Mouse (Mus musculus) inflammation-experienced regulatory T-cells, adult 6 months (primary cell): ENCODE data around the gene Ankrd45. TPM values are rescaled to one million over a fixed set of nuclear protein-coding genes. Genes with fewer than 3 reads are reported as not detected.
"Not testable (repeated sequence)": the region's sequence is repeated elsewhere in the genome, so short reads cannot be mapped to it uniquely, and the experiment has no call there.

Experiments
- ATAC-seq: one replicate; pipeline ENCODE4 v1.8.0; 2017
- polyA plus RNA-seq, 3 experiments: library from polyadenylated mRNA; unstranded; fragments of 100-300 nt; shearing (Covaris generic); gene quantifications; one replicate each; pipeline ENCODE4 v1.2.1; 2017

Ankrd45 gene
- not detected for polyA plus RNA-seq

DNA sequence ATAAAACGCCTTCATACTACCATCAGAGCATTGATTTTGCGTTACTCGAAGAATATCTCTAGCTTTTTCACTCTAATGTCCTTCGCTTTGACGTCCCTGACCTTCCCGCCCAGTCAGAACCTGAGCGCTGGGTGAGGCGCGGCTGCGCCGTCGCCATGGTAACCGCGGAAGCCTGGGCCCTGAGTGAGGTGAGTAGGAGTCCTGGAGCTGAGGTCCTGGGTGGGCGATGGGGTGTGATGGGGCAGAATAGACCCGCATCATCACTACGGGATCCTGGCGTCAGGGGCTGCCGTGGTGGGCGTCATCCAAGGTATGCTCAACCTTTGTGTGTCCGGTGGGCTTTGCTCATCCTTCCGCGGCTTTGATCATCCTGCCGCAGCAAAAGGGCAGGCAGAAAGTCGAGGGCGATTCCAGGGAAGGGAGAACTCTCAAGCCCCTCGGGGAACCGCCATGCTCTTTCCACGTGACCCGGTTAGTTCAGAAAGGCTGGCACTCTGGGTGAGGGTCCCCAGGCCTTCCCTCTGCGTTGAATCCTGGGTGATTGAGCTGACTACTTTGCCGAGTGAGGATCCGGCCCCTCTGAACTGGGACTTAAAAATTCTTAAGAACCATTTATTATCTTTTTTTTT lies at the start of gene Ankrd45:
Gene Ankrd45 (plus strand): TSS at position 161 of the 629 bp plus-strand sequence.
- ATAC-seq: no peak

DNA sequence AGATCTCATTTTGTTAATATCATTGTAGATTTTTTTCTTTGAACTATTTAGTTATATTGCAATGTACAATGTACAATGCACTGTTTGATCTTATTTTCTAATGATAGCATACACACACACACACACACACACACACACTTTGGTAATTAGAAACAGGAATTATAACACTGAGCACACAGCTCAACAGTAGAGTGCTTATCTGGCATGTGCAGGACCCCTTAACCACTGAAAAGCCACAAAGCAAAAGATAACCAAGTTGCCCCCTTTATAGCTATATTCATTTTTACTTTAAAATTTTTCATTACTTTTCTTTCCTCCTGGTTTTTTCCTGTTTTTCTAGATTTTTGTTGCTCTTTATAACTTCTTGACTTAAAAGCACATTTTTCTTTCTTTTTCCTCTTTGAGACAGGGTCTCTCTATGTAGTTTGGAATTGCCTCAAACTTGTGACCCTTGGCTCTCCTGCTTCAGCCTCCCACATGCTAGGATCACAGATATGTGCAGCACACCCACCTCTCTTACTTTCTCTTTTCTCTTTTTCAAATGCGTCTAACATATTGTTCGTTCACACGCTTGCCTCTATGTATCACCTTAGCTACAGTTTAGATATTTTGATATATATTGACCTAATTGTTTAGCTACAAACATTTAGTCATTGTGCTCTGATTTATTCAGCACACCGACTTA lies 42.6 kb upstream of the Ankrd45 start:
- ATAC-seq: no peak

- ATAC-seq: no peak
These were observed 38.6 kb upstream of the Ankrd45 start for GRCm38 (mm10) chr1:161103842-161104241.

DNA sequence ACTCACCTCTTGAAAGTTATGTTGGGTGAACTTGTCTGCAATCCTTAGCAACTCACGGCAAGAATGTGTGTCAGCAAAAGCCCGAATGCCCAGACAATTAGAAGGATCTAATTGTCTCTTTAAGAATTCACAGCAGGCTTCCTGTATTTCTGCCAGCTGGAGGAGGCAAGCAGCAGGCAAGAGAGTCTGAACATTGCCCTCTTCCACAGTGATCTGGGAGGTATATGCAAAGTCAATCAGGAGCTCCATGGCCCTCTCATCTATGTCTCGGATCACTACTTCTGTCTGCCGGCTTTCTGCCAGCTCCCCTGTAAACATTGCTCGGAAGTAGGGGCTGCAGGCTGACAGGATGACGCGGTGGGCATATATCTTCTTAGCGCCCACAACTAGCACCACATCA lies 33.3 kb upstream of the Ankrd45 start:
- no peak for ATAC-seq

- ATAC-seq: no peak
These were observed 27.9 kb upstream of the Ankrd45 start for GRCm38 (mm10) chr1:161114591-161114990.

DNA sequence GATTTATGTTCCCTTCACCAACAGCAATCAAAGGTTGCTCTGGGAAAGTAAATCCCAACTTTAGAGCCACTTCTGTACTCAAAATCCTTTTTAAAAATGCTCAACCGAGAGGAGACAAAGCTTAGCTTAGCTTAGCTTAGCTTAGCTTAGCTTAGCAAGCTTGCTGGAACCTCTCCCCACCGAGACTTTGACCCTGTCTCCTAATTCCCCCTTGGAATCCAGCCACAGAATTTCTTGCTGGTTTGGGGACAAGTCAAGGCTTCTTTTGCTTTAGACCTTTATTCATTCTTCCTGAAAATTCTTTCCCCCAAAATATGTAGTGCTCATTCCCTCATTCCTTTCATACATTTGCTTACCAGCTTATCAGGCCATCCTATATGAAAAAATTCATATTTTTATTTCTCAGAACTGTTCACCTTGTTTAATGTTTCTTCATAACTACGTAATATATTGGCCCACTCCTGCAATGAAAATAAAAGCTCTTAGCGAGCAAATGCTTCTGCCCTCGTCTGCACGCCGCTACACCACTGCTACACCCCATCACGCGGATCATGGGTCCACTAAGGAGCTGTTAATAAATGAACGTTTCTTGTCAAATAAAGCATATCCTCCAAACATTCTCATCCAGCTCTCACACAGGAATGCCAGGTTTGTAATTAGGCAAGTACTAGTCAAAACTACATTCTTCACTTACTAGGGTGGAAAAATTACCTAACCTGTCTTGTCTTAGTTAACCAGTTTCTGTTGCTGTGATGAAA lies 19.7 kb upstream of the Ankrd45 start:
- ATAC-seq: no peak

GRCm38 (mm10) chr1:161126461-161126860 lies 16.0 kb upstream of the Ankrd45 start:
- ATAC-seq: no peak

DNA sequence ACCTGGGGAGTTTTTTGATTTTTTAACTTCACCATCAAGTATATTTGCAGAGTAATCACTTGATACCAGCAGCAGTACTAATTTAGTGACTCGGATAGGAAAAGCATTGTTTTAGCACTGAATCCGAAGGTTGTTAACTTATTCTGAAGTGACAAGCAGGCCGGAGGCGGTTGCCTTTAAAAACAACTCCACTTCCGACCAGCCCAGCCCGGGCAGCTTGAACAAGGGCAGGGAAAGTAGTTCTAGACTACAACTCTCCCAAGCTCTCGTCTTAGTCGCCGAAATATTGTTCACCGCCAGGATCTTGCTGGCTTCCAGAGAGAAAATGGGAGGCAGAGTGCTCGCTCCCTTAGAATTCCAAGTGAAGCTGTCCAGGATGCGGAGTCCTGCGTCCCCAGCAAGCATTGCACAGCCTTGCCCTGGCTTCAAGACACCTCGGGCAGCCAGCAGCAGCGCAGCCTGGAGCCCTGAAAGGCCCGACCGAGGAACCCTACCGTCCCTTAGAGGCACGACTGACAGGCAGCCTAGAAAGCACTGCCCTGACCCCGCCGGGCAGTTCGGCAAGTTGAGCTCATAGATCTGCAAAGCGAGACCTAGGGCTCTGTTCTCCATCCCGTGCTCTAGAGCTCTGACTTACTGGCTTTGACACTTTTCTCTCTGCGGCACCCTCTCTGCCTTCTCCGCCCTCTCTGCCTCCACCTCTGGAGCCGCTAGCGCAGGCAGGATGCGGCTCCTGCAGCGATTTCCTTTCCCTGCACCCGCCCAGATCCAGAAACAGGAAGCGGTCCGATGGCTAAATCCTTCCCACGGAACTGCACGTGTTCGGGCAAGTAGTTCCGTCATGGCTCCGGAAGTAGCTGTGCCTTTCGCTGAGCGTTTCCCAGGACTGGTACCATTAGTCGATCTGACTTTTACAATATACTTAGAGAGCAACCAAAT lies 11.5 kb upstream of the Ankrd45 start, which contains the start of gene Klhl20:
Gene Klhl20 (minus strand): TSS at position 786 of the 939 bp plus-strand sequence.
- peak; percentile 99 for ATAC-seq

GRCm38 (mm10) chr1:161139496-161139895 lies 3.0 kb upstream of the Ankrd45 start:
- ATAC-seq: no peak

GRCm38 (mm10) chr1:161140026-161140762 lies 2.3 kb upstream of the Ankrd45 start:
- ATAC-seq: no peak

GRCm38 (mm10) chr1:161143216-161143615 lies 725 bp downstream of the Ankrd45 start:
- no peak for ATAC-seq

DNA sequence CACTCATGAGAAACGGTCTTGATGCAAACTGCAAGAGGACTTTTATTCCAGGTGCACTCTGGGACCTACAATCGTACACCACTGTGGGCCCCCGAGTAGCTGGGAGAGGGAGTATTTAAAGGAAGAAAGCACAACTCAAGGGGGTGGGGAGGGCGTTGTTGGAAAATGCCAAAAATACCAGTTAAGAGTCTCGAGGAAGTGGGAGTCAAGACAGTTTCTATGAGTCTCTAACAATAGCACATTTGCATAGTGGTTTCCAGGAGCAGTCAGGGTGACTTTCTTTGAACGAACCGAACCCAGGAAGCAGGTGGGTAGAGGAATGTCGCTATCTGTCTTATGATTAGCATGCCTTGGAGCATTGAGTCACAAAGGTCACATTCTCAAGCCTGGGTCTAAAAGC lies 3.1 kb downstream of the Ankrd45 start:
- ATAC-seq: not testable (repeated sequence)

- ATAC-seq: no peak
These were observed 5.4 kb downstream of the Ankrd45 start for GRCm38 (mm10) chr1:161147888-161148287.

- no peak for ATAC-seq
These were observed 8.6 kb downstream of the Ankrd45 start for GRCm38 (mm10) chr1:161151098-161151497.

GRCm38 (mm10) chr1:161156546-161156945 lies 14.1 kb downstream of the Ankrd45 start:
- peak; percentile 25 for ATAC-seq

DNA sequence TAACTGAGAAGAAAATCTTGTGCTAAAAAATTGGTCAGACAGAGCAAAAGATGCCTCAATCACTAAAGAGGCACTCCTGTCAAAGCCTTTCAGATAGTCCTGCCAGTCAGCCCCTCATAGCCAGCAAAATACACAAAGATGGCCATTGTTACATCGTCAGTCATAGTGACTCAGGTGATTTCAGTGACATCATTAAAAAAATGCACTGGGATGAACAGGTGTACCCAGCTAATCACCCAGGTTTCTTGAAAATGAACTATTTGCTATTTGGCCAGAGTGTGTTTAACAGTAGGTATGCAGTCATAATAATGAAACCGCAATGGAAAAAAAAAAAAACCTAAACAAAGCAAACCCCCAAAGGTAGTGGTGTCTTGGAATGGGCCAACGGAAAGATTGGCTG lies 16.7 kb downstream of the Ankrd45 start, which contains the start of gene Tex50:
Gene Tex50 (minus strand): TSS at position 101 of the 400 bp plus-strand sequence.
- no peak for ATAC-seq

- no peak for ATAC-seq
These were observed 17.8 kb downstream of the Ankrd45 start for GRCm38 (mm10) chr1:161160266-161160665.

GRCm38 (mm10) chr1:161170651-161171050 lies 28.2 kb downstream of the Ankrd45 start:
- peak; percentile 92 for ATAC-seq

- peak; percentile 77 for ATAC-seq
These were observed 38.2 kb downstream of the Ankrd45 start for GRCm38 (mm10) chr1:161180674-161181073.

DNA sequence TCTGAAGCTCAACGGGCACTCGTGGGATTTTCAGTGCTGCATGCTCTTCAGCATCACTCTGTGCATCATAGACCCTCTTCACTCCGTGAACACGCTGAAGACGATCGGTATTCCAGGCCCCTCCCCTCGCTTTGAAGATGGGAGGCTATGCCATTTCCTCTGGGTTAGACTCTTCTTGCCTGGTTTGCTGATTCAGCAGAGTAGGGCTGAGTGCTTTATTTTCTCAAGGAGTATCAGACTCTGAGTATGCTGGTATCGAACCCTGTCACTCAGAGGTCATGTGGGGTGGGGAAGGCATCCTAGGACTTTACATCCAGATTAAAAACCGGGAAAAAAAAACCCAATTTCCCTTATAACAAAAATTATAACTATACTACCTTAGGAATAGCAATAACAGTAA lies 39.9 kb downstream of the Ankrd45 start:
- no peak for ATAC-seq

GRCm38 (mm10) chr1:161183677-161184076 lies 41.2 kb downstream of the Ankrd45 start:
- ATAC-seq: no peak
